Comparison of ENCODE assay signal across 11 mouse cellular contexts in genomic region chr9:65217661-65218060, GRCm38 (mm10). TPM values are rescaled to one million over a fixed set of nuclear protein-coding genes. Genes with fewer than 3 reads are reported as not detected.
DNase-seq lines count a peak whose midpoint lies in the region; ATAC-seq and TF ChIP-seq lines count a peak whose summit lies in the region.
"Had no signal": no experiment of that assay in that cellular context is flagged by ENCODE, and none has a peak within 500 bp of the region (broad histone marks: within the 10 kb centered on the region; RNA-seq: fewer than 3 reads in every experiment).

No protein-coding gene starts in this region.

- WGBS in spleen, adult 2 months, result 23% methylated on average over 6 of the region's 6 CpGs
- WGBS in stomach, embryonic 16.5 days, result 59% methylated on average over 6 of the region's 6 CpGs
- WGBS in forebrain, embryonic 11.5 days, result 77% methylated on average over 6 of the region's 6 CpGs

- DNase-seq in adrenal gland, adult (ENCODE audit: inconsistent age in 2 of 2, low spot score in 1 of 2), result peak; percentile 86 to 92
- DNase-seq in adrenal gland, postnatal 4 days (ENCODE audit: low spot score in 2 of 2), result no peak
- DNase-seq in spleen, adult 2 months (ENCODE audit: low read depth in 1 of 2, low spot score in 2 of 2), result no peak
- DNase-seq in spleen, adult 18-20 months, result no peak
- peak; percentile 46 to 81 for DNase-seq in kidney, postnatal 25 days
- no peak for DNase-seq in layer of hippocampus, adult 18-20 months (ENCODE audit: low spot score in 2 of 2)
- no peak for DNase-seq in forebrain, embryonic 11.5 days (ENCODE audit: low spot score)

- TF ChIP-seq POLR2A in spleen, adult 2 months (IDR thresholded peaks at IDR 0.05; ENCODE audit: low read depth, low read length), result no peak

- no peaks in the 10 kb centered on the region for H3K27me3 ChIP-seq in spleen, adult 2 months (ENCODE audit: control insufficient read depth, insufficient read depth, low read length)
- H3K27me3 ChIP-seq in stomach, embryonic 16.5 days (ENCODE audit: control insufficient read depth, insufficient read depth, low read length), result no peaks in the 10 kb centered on the region; the same call in 1 of the 2 replicates
- H3K27me3 ChIP-seq in forebrain, embryonic 11.5 days (ENCODE audit: control insufficient read depth, insufficient read depth, low read length), result no peaks in the 10 kb centered on the region
- H3K27me3 ChIP-seq: embryonic facial prominence, embryonic 15.5 days; neural tube, embryonic 12.5 days had no signal

- peak overlapping the region; percentile 54 for H3K27ac ChIP-seq in spleen, adult 2 months (ENCODE audit: insufficient read depth, low read length)
- H3K27ac ChIP-seq in stomach, embryonic 16.5 days (ENCODE audit: low read length), result peak overlapping the region; percentile 43
- H3K27ac ChIP-seq in forebrain, embryonic 11.5 days (ENCODE audit: low read depth, low read length), result no peak overlapping the region
- H3K27ac ChIP-seq: embryonic facial prominence, embryonic 15.5 days; layer of hippocampus, adult 2 months; neural tube, embryonic 12.5 days had no signal

- TF ChIP-seq CTCF in spleen, adult 2 months (IDR thresholded peaks at IDR 0.05; ENCODE audit: extremely low read depth, insufficient read depth, insufficient read length, insufficient replicate concordance), result no peak

- H3K9ac ChIP-seq in stomach, embryonic 16.5 days (ENCODE audit: low read length), result no peak overlapping the region
- no peak overlapping the region for H3K9ac ChIP-seq in forebrain, embryonic 11.5 days (ENCODE audit: low read length)
- H3K9ac ChIP-seq: embryonic facial prominence, embryonic 15.5 days; neural tube, embryonic 12.5 days had no signal

- ATAC-seq in stomach, embryonic 16.5 days (ENCODE audit: insufficient read depth, low FRiP score), result no peak
- ATAC-seq in forebrain, embryonic 11.5 days (replicated peaks; ENCODE audit: low FRiP score), result no peak

- H3K4me2 ChIP-seq in stomach, embryonic 16.5 days (ENCODE audit: low read depth, low read length), result 0 out of 2 replicates have a peak overlapping the region, but pooled peaks have one; percentile 27
- no peak overlapping the region for H3K4me2 ChIP-seq in forebrain, embryonic 11.5 days (ENCODE audit: low read depth, low read length, severe bottlenecking)
- H3K4me2 ChIP-seq: embryonic facial prominence, embryonic 15.5 days; neural tube, embryonic 12.5 days had no signal

- H3K4me3 ChIP-seq in spleen, adult 2 months (ENCODE audit: extremely low read depth, insufficient read depth, insufficient read length), result no peak overlapping the region
- H3K4me3 ChIP-seq in stomach, embryonic 16.5 days (replicated peaks; ENCODE audit: low read length), result no peak overlapping the region
- H3K4me3 ChIP-seq in forebrain, embryonic 11.5 days (ENCODE audit: low read depth, low read length), result no peak overlapping the region
- H3K4me3 ChIP-seq: embryonic facial prominence, embryonic 15.5 days; layer of hippocampus, adult 2 months; neural tube, embryonic 12.5 days had no signal

- H3K4me1 ChIP-seq in spleen, adult 2 months (ENCODE audit: control insufficient read depth, insufficient read depth, insufficient read length), result peaks cover 17% of the 10 kb centered on the region
- peaks cover 27% of the 10 kb centered on the region for H3K4me1 ChIP-seq in stomach, embryonic 16.5 days (ENCODE audit: control insufficient read depth, insufficient read depth, low read length)
- peaks cover 9% of the 10 kb centered on the region; the same call in 1 of the 2 replicates for H3K4me1 ChIP-seq in forebrain, embryonic 11.5 days (replicated peaks; ENCODE audit: control insufficient read depth, insufficient read depth, low read length)

- H3K36me3 ChIP-seq in spleen, adult 2 months (ENCODE audit: control insufficient read depth, insufficient read depth, low read length), result no peaks in the 10 kb centered on the region
- no peaks in the 10 kb centered on the region for H3K36me3 ChIP-seq in stomach, embryonic 16.5 days (ENCODE audit: control insufficient read depth, insufficient read depth, low read length)
- no peaks in the 10 kb centered on the region for H3K36me3 ChIP-seq in forebrain, embryonic 11.5 days (ENCODE audit: control insufficient read depth, insufficient read depth, low read length)
- H3K36me3 ChIP-seq: embryonic facial prominence, embryonic 15.5 days; neural tube, embryonic 12.5 days had no signal

- H3K9me3 ChIP-seq in stomach, embryonic 16.5 days (replicated peaks; ENCODE audit: control insufficient read depth, low read length), result no peaks in the 10 kb centered on the region
- no peaks in the 10 kb centered on the region for H3K9me3 ChIP-seq in forebrain, embryonic 11.5 days (ENCODE audit: control insufficient read depth, low read length)
- H3K9me3 ChIP-seq: embryonic facial prominence, embryonic 15.5 days; neural tube, embryonic 12.5 days had no signal

RNA-seq across cellular contexts. Expression of gene Parp16, which starts 22.5 kb away (rescaled TPM):
- total RNA-seq in adrenal gland, postnatal 4 days (2021), result 10 to 100 TPM; 23.2 to 27.0 TPM
- 7.4 and 9.1 TPM in 2 replicates for polyA plus RNA-seq in spleen, adult 2 months (2012; rRNA removed)
- polyA plus RNA-seq in stomach, embryonic 16.5 days (2015; fragmentation: Nextera tagmentation; extraction: Ambion mirVana), result 7.5 and 7.6 TPM in 2 replicates
- 1 to 10 TPM; 3.8 to 4.3 TPM for total RNA-seq in layer of hippocampus, adult 18-20 months (2021)
- polyA plus RNA-seq in forebrain, embryonic 11.5 days (2014; fragmentation: Nextera tagmentation; extraction: Ambion mirVana), result 5.4 and 6.6 TPM in 2 replicates

RNA-seq across cellular contexts. Expression of gene Cilp, which starts 47.3 kb away (rescaled TPM):
- 1 to 10 TPM; 4.8 to 7.6 TPM for total RNA-seq in adrenal gland, postnatal 4 days (2021)
- 2.5 and 4.1 TPM in 2 replicates for polyA plus RNA-seq in spleen, adult 2 months (2012; rRNA removed)
- polyA plus RNA-seq in stomach, embryonic 16.5 days (2015; fragmentation: Nextera tagmentation; extraction: Ambion mirVana), result 0.81 and 0.90 TPM in 2 replicates
- total RNA-seq in layer of hippocampus, adult 18-20 months (2021), result not detected
- 0.52 and 0.92 TPM in 2 replicates for polyA plus RNA-seq in forebrain, embryonic 11.5 days (2014; fragmentation: Nextera tagmentation; extraction: Ambion mirVana)

Comparison
In these comparisons a context has a peak if more than half of its experiments do, and no peak if none do; other contexts are left out.
1. DNase-seq: peak in adrenal gland, adult (2 of 2) and kidney, postnatal 25 days (2 of 2); none in adrenal gland, postnatal 4 days (0 of 2), spleen, adult 2 months (0 of 2), spleen, adult 18-20 months (0 of 2), layer of hippocampus, adult 18-20 months (0 of 2) and forebrain, embryonic 11.5 days (single experiment).